Mouse (Mus musculus): ENCODE results near the gene Arl13b. TPM values are rescaled to one million over a fixed set of nuclear protein-coding genes. Genes with fewer than 3 reads are reported as not detected.

The Arl13b gene
- polyA plus RNA-seq, 1 experiment = 3.4 TPM

DNA sequence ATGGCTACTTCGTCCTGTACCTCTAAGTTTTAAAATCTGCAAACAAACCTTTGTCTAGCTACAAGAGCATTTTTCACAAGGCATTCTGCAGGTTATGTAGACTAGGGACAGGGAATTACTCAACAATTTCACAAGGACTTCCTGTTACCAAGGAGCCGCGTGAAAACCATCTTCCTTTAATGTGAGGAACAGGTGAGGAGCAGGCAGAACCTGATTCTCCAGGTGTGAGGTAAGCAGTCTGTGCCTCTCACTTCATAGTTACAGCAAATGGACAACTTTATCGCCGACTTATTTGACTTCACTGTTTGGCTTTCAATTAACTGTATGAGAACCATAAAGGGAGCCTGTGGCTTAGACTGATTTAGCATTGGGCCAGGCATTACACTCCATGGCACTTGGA lies 32.3 kb downstream of the Arl13b start, which contains the start of gene Stx19:
Gene Stx19 (plus strand): TSS at position 186 of the 400 bp plus-strand sequence.
- DNase-seq (ENCODE audit: low read depth) = peak; percentile 71

DNA sequence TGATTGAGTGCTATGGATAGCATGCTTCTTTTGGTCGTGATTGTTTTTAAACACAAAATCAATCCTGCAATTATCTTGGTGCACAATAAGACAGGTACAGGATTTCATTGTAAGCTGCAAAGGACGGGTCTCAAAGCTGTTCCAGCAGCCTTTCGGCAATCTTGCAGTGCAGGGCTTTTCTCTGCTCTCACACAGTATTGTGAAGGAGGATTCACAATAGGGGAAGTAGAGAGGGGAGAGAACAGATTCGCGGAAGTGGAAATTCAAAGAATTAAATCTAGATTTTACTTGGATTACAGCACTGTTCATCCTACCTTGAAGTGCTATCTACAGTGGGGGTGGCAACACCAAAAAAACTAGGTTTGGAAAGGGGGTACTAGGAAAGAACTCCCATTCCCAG lies 33.0 kb downstream of the Arl13b start:
- no peak for DNase-seq (ENCODE audit: low read depth)

- no peak for DNase-seq (ENCODE audit: low read depth)
Observed at GRCm38 (mm10) chr16:62810855-62811254, 36.0 kb downstream of the Arl13b start.

- no peak for DNase-seq (ENCODE audit: low read depth)
Observed at GRCm38 (mm10) chr16:62807249-62807979, 39.4 kb downstream of the Arl13b start.

- no peak for DNase-seq (ENCODE audit: low read depth)
Observed at GRCm38 (mm10) chr16:62804621-62805020, 42.2 kb downstream of the Arl13b start.

DNA sequence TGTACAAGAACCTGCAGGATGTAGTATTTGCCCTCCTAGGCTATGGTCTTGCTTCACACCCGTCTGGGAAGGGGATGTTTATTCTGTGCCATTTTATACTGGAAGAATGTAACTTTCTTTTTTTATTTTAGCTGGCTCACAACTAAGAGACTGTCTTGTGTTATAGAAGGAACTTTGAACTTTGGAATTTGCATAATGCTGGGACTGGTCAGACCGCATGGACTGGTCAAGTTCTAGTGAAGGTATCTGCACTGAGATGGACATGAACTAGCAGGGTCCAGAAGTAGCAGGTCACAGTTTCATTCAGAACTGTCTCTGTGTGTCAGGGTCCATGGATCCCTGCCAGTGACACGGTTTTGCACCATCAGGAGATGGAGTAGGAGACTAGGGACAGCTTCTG lies 47.0 kb downstream of the Arl13b start:
- no peak for DNase-seq (ENCODE audit: low read depth)

GRCm38 (mm10) chr16:62799426-62799825 lies 47.4 kb downstream of the Arl13b start:
- DNase-seq (ENCODE audit: low read depth) = no peak

DNA sequence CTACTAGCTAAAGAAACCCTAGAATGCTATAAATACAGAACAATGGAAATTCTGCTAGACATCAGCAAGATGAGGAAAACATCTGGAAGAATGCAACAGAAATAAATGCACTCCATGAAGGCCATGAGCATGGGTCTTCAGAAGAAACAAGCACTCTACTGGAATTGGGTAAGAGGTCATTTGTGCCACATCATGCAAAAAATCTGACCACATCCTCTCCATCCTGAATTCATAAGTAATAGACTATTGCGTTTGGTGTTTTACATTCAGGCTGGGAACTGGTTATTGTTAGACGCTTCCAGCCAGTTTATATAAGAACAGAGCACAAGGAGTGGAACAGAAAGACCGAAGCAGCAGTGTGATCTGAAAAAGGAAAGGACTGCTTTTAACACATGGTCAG lies 48.0 kb downstream of the Arl13b start:
- no peak for DNase-seq (ENCODE audit: low read depth)

- no peak for DNase-seq (ENCODE audit: low read depth)
Observed at GRCm38 (mm10) chr16:62796608-62797007, 50.2 kb downstream of the Arl13b start.

DNA sequence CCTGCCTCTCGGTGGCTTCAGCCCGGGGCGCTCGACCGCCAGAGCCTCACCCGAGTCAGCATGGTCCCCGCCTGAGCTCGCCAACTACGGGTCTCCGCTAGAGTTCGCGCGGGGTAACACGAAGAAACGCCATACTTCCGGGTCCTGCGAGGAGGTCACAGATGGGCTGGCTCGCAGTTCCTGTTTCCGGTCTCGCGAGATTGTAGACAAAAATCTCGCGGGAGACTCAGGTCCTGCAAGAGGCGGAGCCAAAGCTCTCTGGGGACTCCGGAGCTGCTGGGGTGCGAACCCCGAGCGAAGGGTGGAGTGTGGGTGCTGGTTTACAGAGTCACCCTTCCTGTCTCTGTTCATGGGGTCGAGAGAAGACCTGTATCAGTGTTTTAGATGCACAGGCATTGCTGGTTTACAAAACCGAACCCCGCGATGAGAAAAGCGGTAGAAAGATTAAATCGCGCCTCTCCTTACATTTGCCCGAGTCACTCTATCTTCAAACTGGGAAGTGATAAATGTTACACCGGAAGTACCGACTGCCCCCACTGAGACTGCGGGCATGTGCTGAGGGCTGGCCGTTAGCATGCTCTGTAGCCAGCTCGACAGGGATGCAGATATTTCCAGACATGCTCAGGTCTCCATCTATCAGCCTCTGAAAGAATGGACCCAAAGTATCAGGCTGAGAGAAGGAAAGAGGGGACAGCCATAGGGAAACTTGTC lies 60.1 kb downstream of the Arl13b start, which contains the start of gene Nsun3:
Gene Nsun3 (minus strand): TSS at position 198 of the 711 bp plus-strand sequence.
- peak; percentile 78 for DNase-seq (ENCODE audit: low read depth)

GRCm38 (mm10) chr16:62782229-62782628 lies 64.6 kb downstream of the Arl13b start:
- DNase-seq (ENCODE audit: low read depth) = no peak

DNA sequence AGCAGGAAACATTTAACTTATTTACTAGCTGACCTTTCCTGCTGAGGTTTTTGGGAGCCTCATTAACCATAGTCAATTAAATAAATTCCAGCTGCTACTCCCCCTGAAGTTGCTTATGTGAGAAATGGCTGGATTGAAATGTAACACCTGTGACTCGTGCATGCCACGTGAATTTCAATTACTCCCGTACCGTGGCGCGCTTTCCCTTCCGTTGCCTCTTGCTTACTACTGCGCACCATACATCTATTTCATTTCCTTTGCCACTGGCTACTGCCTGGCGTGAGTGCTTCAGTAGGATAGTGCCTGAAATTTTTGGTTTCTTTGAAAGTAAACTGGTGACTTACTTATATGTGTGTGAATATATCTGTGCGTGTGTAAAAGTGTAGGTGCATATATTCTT lies 68.6 kb downstream of the Arl13b start:
- DNase-seq (ENCODE audit: low read depth) = no peak

- no peak for DNase-seq (ENCODE audit: low read depth)
Observed at GRCm38 (mm10) chr16:62776034-62776433, 70.8 kb downstream of the Arl13b start.

DNA sequence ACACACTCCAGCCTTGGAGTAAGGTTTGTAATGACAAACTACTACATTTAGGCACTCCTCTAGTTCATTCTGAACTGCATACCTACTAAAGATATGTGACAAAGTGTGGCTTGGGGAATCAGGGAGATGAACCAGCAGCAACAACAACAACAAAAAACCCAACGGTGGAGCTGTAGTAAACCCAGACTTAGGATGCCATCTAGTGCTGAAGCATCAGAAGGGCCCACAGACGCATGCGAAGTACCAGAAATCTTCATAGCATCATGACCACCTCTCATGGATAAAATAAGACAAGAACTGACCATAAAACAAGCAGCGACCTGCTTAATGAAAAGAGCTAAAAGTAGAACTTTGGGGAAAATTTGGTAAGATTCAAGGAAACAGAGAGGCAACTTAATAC lies 73.4 kb downstream of the Arl13b start:
- no peak for DNase-seq (ENCODE audit: low read depth)

- DNase-seq (ENCODE audit: low read depth) = no peak
Observed at GRCm38 (mm10) chr16:62758340-62758739, 88.5 kb downstream of the Arl13b start.

GRCm38 (mm10) chr16:62755307-62755706 lies 91.5 kb downstream of the Arl13b start:
- no peak for DNase-seq (ENCODE audit: low read depth)

DNA sequence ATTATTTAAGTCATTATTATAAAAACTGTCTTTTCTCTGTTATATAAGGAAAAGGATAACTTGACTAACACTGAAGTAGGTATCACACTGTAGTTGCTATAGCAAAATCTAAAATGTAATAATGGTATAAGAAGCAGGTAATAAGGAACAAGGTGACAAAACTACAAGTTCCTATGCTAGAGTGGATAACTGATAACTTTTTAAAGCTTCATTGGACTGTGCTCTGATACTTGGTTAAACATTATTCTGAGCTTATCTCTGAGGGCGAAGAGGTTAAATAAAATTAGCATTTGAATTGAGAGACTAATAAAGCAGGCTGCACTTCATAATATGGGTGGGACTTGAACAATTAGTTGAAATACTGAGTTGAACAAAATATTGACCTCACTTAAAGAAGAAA lies 93.2 kb downstream of the Arl13b start:
- DNase-seq (ENCODE audit: low read depth) = no peak

- no peak for DNase-seq (ENCODE audit: low read depth)
Observed at GRCm38 (mm10) chr16:62753079-62753478, 93.8 kb downstream of the Arl13b start.

DNA sequence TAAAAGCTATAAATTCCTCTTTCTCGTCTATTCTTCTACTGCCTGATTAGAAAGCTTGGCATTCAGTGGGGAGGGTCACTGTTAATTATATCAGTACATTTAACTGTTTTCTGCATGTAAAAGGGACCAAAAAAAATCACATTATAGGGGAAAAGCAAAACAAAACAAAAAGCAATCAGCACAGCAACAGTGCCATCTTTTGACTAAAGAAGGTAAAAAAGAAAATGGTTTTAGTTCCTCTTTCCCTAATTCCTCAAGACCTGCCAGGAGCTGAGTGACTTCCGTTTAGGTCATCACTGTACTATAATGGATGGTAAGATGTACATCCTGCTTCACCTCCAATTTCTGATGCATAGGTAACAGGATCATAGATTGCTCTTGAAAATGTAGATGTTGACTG lies 101.0 kb downstream of the Arl13b start:
- DNase-seq (ENCODE audit: low read depth) = no peak

Measured in gonadal fat pad, adult 2 months (tissue).